Mouse (Mus musculus) T-helper 17 cell (primary cell): ENCODE data around the gene Pfdn6.
"Not testable (repeated sequence)": the region's sequence is repeated elsewhere in the genome, so short reads cannot be mapped to it uniquely, and the experiment has no call there.

Experiments
- in situ Hi-C, 2 experiments: fragments of 300-600 bp; cut with MboI, MseI; formaldehyde crosslinking; loops; 1 replicate in 1 of 2; 2 replicates in 1 of 2; pipeline ENCODE4 v1.15.1; 2025; ENCODE audit warnings: high pct_unique_total_duplicates in 2 of 2

Gene Pfdn6

GRCm38 (mm10) chr17:33956336-33956735 is 16.2 kb upstream of the Pfdn6 start:
- in situ Hi-C loops = no loop called here

- in situ Hi-C loops = no loop called here
Measured at GRCm38 (mm10) chr17:33955555-33956214, 15.5 kb upstream of the Pfdn6 start, which contains the start of the genes Vps52 and Rps18. Vps52 (plus strand) TSS chr17:33955812. Rps18 (minus strand) TSS chr17:33956001.

- in situ Hi-C loops = no loop called here
Measured at GRCm38 (mm10) chr17:33954646-33955554, 14.8 kb upstream of the Pfdn6 start.

- in situ Hi-C loops = no loop called here
Measured at GRCm38 (mm10) chr17:33953961-33954565, 13.9 kb upstream of the Pfdn6 start.

GRCm38 (mm10) chr17:33953310-33953709 is 13.2 kb upstream of the Pfdn6 start:
- in situ Hi-C loops = no loop called here

GRCm38 (mm10) chr17:33952879-33953278 is 12.7 kb upstream of the Pfdn6 start:
- in situ Hi-C loops = no loop called here

GRCm38 (mm10) chr17:33952015-33952414 is 11.9 kb upstream of the Pfdn6 start:
- in situ Hi-C loops = not testable (repeated sequence)

GRCm38 (mm10) chr17:33951021-33951946 is 11.1 kb upstream of the Pfdn6 start, which contains the start of gene B3galt4:
B3galt4 (minus strand) TSS chr17:33951488.
- in situ Hi-C loops = no loop called here

- in situ Hi-C loops = no loop called here
Measured at GRCm38 (mm10) chr17:33950131-33950625, 10.0 kb upstream of the Pfdn6 start.

GRCm38 (mm10) chr17:33948905-33949537 is 8.9 kb upstream of the Pfdn6 start:
- in situ Hi-C loops = no loop called here

GRCm38 (mm10) chr17:33948090-33948904 is 8.2 kb upstream of the Pfdn6 start:
- in situ Hi-C loops = no loop called here

- in situ Hi-C loops = no loop called here
Measured at GRCm38 (mm10) chr17:33947430-33948089, 7.4 kb upstream of the Pfdn6 start.

GRCm38 (mm10) chr17:33943454-33943853 is 3.3 kb upstream of the Pfdn6 start:
- in situ Hi-C loops = no loop called here

- in situ Hi-C loops = no loop called here
Measured at GRCm38 (mm10) chr17:33941381-33941780, 1.2 kb upstream of the Pfdn6 start.

GRCm38 (mm10) chr17:33940981-33941380 is 838 bp upstream of the Pfdn6 start:
- in situ Hi-C loops = no loop called here

- in situ Hi-C loops = no loop called here
Measured at GRCm38 (mm10) chr17:33938783-33939182, 1.4 kb downstream of the Pfdn6 start.

- in situ Hi-C loops = no loop called here
Measured at GRCm38 (mm10) chr17:33936993-33937392, 3.1 kb downstream of the Pfdn6 start.

- in situ Hi-C loops = no loop called here
Measured at GRCm38 (mm10) chr17:33935422-33936055, 4.6 kb downstream of the Pfdn6 start.
